Mouse (Mus musculus): ENCODE data around the gene Zmynd15.

The Zmynd15 gene

DNA sequence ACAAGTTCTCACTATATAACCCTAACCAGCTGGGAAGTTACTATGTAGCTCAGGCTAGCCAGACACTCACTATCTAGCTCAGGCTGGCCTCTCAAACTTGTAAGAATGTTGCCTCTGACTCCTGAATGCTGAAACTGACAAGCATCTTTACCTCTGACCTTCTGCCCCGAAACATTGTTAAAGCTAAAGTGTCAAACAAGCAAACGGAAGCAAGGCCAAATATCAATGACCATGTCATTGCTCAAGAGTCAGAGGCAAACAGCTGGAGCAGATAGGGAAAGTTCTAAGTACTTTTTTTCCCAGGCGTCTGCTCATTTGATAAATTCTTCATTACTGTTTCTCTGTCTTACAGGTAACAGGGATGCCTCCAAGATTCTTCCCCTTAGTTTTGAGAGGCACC, 42.8 kb downstream of the Zmynd15 start:
- DNase-seq (ENCODE audit: inconsistent age in 2 of 2, low spot score in 1 of 2), result no peak

- DNase-seq (ENCODE audit: inconsistent age in 2 of 2, low spot score in 1 of 2), result no peak
Observed at GRCm38 (mm10) chr11:70504970-70505369, 45.7 kb downstream of the Zmynd15 start, which contains the start of gene Tm4sf5. TSS of gene Tm4sf5 (plus strand) at chr11:70505244.

DNA sequence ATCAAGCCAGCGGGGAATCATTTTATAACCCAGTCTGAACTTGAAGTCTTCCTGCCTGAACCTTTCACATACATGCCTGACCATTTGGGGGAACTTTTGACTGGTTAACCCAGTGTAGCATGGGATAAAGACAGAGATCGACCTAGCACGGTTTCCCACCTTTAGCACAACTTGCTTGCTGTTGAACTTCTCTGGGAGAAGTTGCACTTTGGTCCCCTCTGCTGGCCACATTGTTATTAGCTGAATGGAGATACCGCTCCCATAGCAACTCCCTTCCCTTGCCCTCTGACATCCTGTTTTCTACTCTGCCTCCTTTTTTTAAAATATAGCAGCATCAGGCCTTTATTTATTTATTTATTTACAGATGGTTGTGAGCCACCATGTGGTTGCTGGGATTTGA, 47.2 kb downstream of the Zmynd15 start:
- DNase-seq (ENCODE audit: inconsistent age in 2 of 2, low spot score in 1 of 2), result peak; percentile 66 to 92

DNA sequence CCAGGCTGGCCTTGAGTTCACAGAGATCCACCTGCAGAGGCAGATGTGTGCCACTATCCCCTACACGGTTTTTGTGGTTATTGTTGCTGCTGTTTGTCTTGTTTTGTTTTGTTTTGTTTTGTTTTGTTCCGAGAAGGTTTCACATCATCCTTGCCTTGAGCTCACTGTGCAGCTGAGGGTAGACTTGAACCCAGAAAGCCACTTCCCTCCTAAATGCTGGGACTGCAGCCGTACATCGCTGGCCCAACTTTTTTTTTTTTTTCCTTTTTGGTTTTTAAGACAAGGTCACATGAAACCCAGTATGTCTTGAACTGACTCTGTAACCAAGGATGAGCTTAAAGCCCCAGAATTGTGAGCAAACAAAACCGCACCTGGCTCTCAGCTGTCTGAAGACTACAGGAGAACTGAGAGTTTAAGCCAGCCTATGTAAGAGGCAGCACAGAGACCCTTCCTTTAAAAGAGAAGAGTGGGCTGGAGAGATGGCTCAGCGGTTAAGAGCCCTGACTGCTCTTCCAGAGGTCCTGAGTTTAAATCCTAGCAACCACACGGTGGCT, 47.8 kb downstream of the Zmynd15 start:
- no peak for DNase-seq (ENCODE audit: inconsistent age in 2 of 2, low spot score in 1 of 2)

DNA sequence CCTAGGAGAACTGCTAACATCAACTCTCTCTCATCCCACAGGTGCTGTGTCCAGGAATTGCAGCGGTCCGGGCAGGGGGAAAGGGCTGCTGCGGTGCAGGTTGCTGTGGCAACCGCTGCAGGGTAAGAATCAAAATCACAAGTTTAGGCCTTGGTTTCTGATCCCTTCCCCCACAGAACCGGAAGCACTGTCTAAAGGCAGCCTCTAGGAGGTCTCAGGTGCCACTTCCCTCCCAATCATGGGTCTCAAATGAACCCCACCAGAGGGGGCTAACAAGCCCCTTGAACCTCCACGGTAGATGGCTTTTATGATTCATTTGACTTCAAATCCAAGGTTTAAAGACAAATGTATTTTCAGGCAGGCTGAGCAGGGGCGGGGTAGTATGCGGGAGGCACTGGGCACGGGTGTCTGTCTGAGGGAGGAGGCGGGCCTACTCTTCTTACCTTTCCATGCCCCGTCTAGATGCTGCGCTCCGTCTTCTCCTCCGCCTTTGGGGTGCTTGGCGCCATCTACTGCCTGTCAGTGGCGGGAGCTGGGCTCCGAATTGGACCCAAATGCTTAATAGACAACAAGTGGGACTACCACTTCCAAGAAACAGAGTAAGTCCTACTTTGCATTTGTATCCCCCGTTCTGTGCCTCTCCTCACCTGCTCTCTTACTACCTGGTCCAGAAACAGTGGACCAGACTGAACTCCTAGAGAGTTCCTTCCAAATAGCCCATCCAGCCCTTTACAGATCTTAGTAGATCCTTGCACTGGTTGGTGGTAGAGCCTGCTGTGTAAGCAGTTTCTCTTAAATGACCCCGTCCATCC, 50.7 kb downstream of the Zmynd15 start:
- peak in 1 of 2 experiments; percentile 68 for DNase-seq (ENCODE audit: inconsistent age in 2 of 2, low spot score in 1 of 2)

GRCm38 (mm10) chr11:70511242-70511641, 52.0 kb downstream of the Zmynd15 start:
- DNase-seq (ENCODE audit: inconsistent age in 2 of 2, low spot score in 1 of 2), result no peak

GRCm38 (mm10) chr11:70511825-70512224, 52.6 kb downstream of the Zmynd15 start:
- no peak for DNase-seq (ENCODE audit: inconsistent age in 2 of 2, low spot score in 1 of 2)

GRCm38 (mm10) chr11:70512709-70513342, 53.6 kb downstream of the Zmynd15 start:
- no peak for DNase-seq (ENCODE audit: inconsistent age in 2 of 2, low spot score in 1 of 2)

- peak in 1 of 2 experiments; percentile 56 for DNase-seq (ENCODE audit: inconsistent age in 2 of 2, low spot score in 1 of 2)
Observed at GRCm38 (mm10) chr11:70513520-70513919, 54.3 kb downstream of the Zmynd15 start.

DNA sequence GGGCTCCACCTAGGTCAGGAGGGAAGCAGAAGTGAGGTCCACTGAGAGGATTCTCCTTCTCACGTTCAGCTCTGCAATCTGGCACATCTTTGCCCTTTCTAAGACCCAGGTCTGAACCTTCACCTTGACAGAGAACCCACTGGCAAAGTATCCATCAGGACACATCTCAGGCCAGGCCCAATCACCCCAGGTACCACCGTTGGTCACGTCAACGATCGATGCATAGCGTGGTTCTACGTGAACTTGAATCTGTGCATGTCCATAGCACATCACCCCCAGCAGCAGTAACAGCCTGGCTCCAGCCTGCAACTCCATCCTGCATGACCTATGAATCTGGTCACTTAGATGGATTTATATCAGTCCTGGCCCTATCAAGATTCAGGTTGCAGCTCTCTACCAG, 55.1 kb downstream of the Zmynd15 start, which contains the start of gene Vmo1:
Gene Vmo1, minus strand, starts transcription at position 329 of the 400 bp plus-strand sequence.
- DNase-seq (ENCODE audit: inconsistent age in 2 of 2, low spot score in 1 of 2), result no peak

All from adrenal gland, adult (tissue).